Mouse (Mus musculus) hindbrain, embryonic 11.5 days (tissue): ENCODE results near the gene Igf2bp3. TPM values are rescaled to one million over a fixed set of nuclear protein-coding genes. Genes with fewer than 3 reads are reported as not detected.
A peak's percentile ranks its signal among the peaks of the same experiment; 100 is the strongest.

Experiments
- ATAC-seq: fragments of 200-750 bp; cut with Nextera tagmentation; 2 replicates; pipeline ENCODE4 v1.8.0; 2017; ENCODE audit warnings: mild to moderate bottlenecking, moderate TSS enrichment, moderate library complexity; ENCODE audit not compliant: low FRiP score
- DNase-seq: peaks from one replicate; pipeline ENCODE4 v3.0.0-alpha.2; 2015; ENCODE audit warnings: low spot score
- H3K27ac ChIP-seq: fragments of 300-500 bp; sonication (generic); 2 replicates; pipeline ENCODE4 v1.5.1; 2014; ENCODE audit warnings: mild to moderate bottlenecking, low read depth, low read length
- H3K27me3 ChIP-seq: fragments of 300-500 bp; sonication (generic); 2 replicates; pipeline ENCODE4 v1.6.1; 2014; ENCODE audit warnings: mild to moderate bottlenecking, low read length, moderate library complexity, mixed read lengths; ENCODE audit not compliant: control insufficient read depth, insufficient read depth
- H3K36me3 ChIP-seq: fragments of 300-500 bp; sonication (generic); 2 replicates; pipeline ENCODE4 v1.6.1; 2014; ENCODE audit warnings: mild to moderate bottlenecking, low read length, moderate library complexity, mixed read lengths; ENCODE audit not compliant: control insufficient read depth, insufficient read depth
- H3K4me1 ChIP-seq: fragments of 300-500 bp; sonication (generic); replicated peaks from 2 replicates; pipeline ENCODE4 v1.6.1; 2014; ENCODE audit warnings: low read length, mixed read lengths; ENCODE audit not compliant: control insufficient read depth, insufficient read depth
- H3K4me2 ChIP-seq: fragments of 300-500 bp; sonication (generic); replicated peaks from 2 replicates; pipeline ENCODE4 v1.6.1; 2014; ENCODE audit warnings: mild to moderate bottlenecking, low read depth, low read length
- H3K4me3 ChIP-seq: fragments of 300-500 bp; sonication (generic); 2 replicates; pipeline ENCODE4 v1.5.1; 2014; ENCODE audit warnings: low read depth, low read length
- H3K9ac ChIP-seq: fragments of 300-500 bp; sonication (generic); 2 replicates; pipeline ENCODE4 v1.6.1; 2014; ENCODE audit warnings: low read depth, low read length
- H3K9me3 ChIP-seq: fragments of 300-500 bp; sonication (generic); 2 replicates; pipeline ENCODE4 v1.6.1; 2016; ENCODE audit warnings: low read length; ENCODE audit not compliant: control insufficient read depth
- WGBS: fragments of 180-500 bp; shearing (Covaris S2); extraction: QIAGEN DNeasy Blood & Tissue Kit; methylation state at CpG from one replicate; pipeline ENCODE4 v1.1.7; 2014; 5-methylcytosine and 5-hydroxymethylcytosine counted together
- polyA plus RNA-seq: library from polyadenylated mRNA; unstranded; fragments of >200 nt; fragmentation: Nextera tagmentation; extraction: Ambion mirVana; gene quantifications from 2 replicates; pipeline ENCODE4 v1.2.1, GENCODE M21; 2014

The Igf2bp3 gene
- polyA plus RNA-seq, 1 experiment from 2014 or later: 133 TPM

- Histone ChIP-seq H3K4me3 (peak overlapping the region; percentile 99), H3K4me2 (peak overlapping the region; percentile 67), H3K4me1 (peaks cover 4% of the 10 kb centered on the region; the same call in 1 of the 2 replicates), H3K9ac (peak overlapping the region; percentile 98), H3K27me3 (no peaks in the 10 kb centered on the region), H3K36me3 (no peaks in the 10 kb centered on the region), H3K27ac (peak overlapping the region; percentile 99), H3K9me3 (no peaks in the 10 kb centered on the region)
- under 1% methylated on average over 14 of the region's 14 CpGs for WGBS
- ATAC-seq: peak; percentile 28
- no peak for DNase-seq
Observed at GRCm38 (mm10) chr6:49215748-49216585, 1.2 kb upstream of the Igf2bp3 start.

GRCm38 (mm10) chr6:49214086-49214927 is 450 bp downstream of the Igf2bp3 start:
- H3K27ac ChIP-seq: peak overlapping the region; percentile 99
- H3K4me3 ChIP-seq: peak overlapping the region; percentile 99
- H3K4me2 ChIP-seq: peak overlapping the region; percentile 67
- WGBS: under 1% methylated on average over 64 of the region's 76 CpGs
- H3K9me3 ChIP-seq: no peaks in the 10 kb centered on the region
- ATAC-seq (peak; percentile 3), DNase-seq (peak; percentile 88)
- H3K36me3 ChIP-seq: no peaks in the 10 kb centered on the region
- H3K4me1 ChIP-seq: peaks cover 10% of the 10 kb centered on the region; the same call in 1 of the 2 replicates
- no peaks in the 10 kb centered on the region for H3K27me3 ChIP-seq
- H3K9ac ChIP-seq: peak overlapping the region; percentile 98

- ATAC-seq (no peak), DNase-seq (peak; percentile 65)
- no peaks in the 10 kb centered on the region for H3K27me3 ChIP-seq
- H3K4me3 ChIP-seq: peak overlapping the region; percentile 99
- peaks cover 10% of the 10 kb centered on the region; the same call in 1 of the 2 replicates for H3K4me1 ChIP-seq
- WGBS: under 1% methylated on average over 39 of the region's 50 CpGs
- peak overlapping the region; percentile 99 for H3K27ac ChIP-seq
- no peaks in the 10 kb centered on the region for H3K36me3 ChIP-seq
- H3K9me3 ChIP-seq: no peaks in the 10 kb centered on the region
- peak overlapping the region; percentile 67 for H3K4me2 ChIP-seq
- H3K9ac ChIP-seq: peak overlapping the region; percentile 98
Observed at GRCm38 (mm10) chr6:49213581-49214085, 1.1 kb downstream of the Igf2bp3 start.

- ATAC-seq (no peak), DNase-seq (peak; percentile 42)
- Histone ChIP-seq H3K27me3 (no peaks in the 10 kb centered on the region), H3K9me3 (no peaks in the 10 kb centered on the region), H3K36me3 (no peaks in the 10 kb centered on the region), H3K27ac (peak overlapping the region; percentile 99), H3K4me1 (peaks cover 10% of the 10 kb centered on the region; the same call in 1 of the 2 replicates), H3K4me2 (peak overlapping the region; percentile 67), H3K9ac (peak overlapping the region; percentile 98), H3K4me3 (peak overlapping the region; percentile 99)
- 4% methylated on average over 20 of the region's 20 CpGs for WGBS
Observed at GRCm38 (mm10) chr6:49212931-49213580, 1.7 kb downstream of the Igf2bp3 start.

- 14% methylated on average over 2 of the region's 4 CpGs for WGBS
- DNase-seq (no peak), ATAC-seq (no peak)
- no peaks in the 10 kb centered on the region for H3K36me3 ChIP-seq
- H3K4me3 ChIP-seq: peak overlapping the region; percentile 99
- H3K4me2 ChIP-seq: peak overlapping the region; percentile 67
- no peak overlapping the region for H3K9ac ChIP-seq
- no peak overlapping the region for H3K27ac ChIP-seq
- H3K4me1 ChIP-seq: peaks cover 10% of the 10 kb centered on the region; the same call in 1 of the 2 replicates
- H3K27me3 ChIP-seq: no peaks in the 10 kb centered on the region
- no peaks in the 10 kb centered on the region for H3K9me3 ChIP-seq
Observed at GRCm38 (mm10) chr6:49212141-49212540, 2.6 kb downstream of the Igf2bp3 start.

GRCm38 (mm10) chr6:49211596-49211995 is 3.2 kb downstream of the Igf2bp3 start:
- no peaks in the 10 kb centered on the region for H3K9me3 ChIP-seq
- H3K4me2 ChIP-seq: peak overlapping the region; percentile 29; the same call in 1 of the 2 replicates
- WGBS: 31% methylated on average over 5 of the region's 5 CpGs
- peak overlapping the region; percentile 37; the same call in 1 of the 2 replicates for H3K9ac ChIP-seq
- no peaks in the 10 kb centered on the region for H3K27me3 ChIP-seq
- peaks cover 10% of the 10 kb centered on the region; the same call in 1 of the 2 replicates for H3K4me1 ChIP-seq
- no peak for DNase-seq
- no peak for ATAC-seq
- 0 out of 2 replicates have a peak overlapping the region, but pooled peaks have one; percentile 13 for H3K4me3 ChIP-seq
- H3K27ac ChIP-seq: peak overlapping the region; percentile 24; the same call in 1 of the 2 replicates
- H3K36me3 ChIP-seq: no peaks in the 10 kb centered on the region

- peaks cover 10% of the 10 kb centered on the region; the same call in 1 of the 2 replicates for H3K4me1 ChIP-seq
- no peaks in the 10 kb centered on the region for H3K36me3 ChIP-seq
- H3K4me2 ChIP-seq: peak overlapping the region; percentile 32
- peak; percentile 61 for DNase-seq
- peak overlapping the region; percentile 6; the same call in 1 of the 2 replicates for H3K4me3 ChIP-seq
- H3K27ac ChIP-seq: 0 out of 2 replicates have a peak overlapping the region, but pooled peaks have one; percentile 11
- WGBS: 9% methylated on average over 14 of the region's 14 CpGs
- no peaks in the 10 kb centered on the region for H3K9me3 ChIP-seq
- H3K9ac ChIP-seq: no peak overlapping the region
- no peak for ATAC-seq
- no peaks in the 10 kb centered on the region for H3K27me3 ChIP-seq
Observed at GRCm38 (mm10) chr6:49209881-49210854, 4.6 kb downstream of the Igf2bp3 start.
